Mouse (Mus musculus): Measurements from ENCODE around the gene Mdp1.

Mdp1 gene

GRCm38 (mm10) chr14:55628077-55628827 lies 32.1 kb downstream of the Mdp1 start:
- ChIA-PET POLR2A (interaction anchor here in 3 of 4 experiments (0.7 to 2.2 kb wide), 16 partner anchors 9 to 245 kb away, joined by 3 to 7 read pairs (median 4); partner anchors contain the start of genes Gmpr2 (in 2 of the 3), Nedd8 (in 2 of the 3), Rnf31 (in 2 of the 3) and A730061H03Rik (in 1 of the 3)), CTCF (interaction anchor here (0.6 to 2.0 kb wide), 16 partner anchors 11 to 507 kb away, joined by 3 to 9 read pairs (median 4); partner anchors contain the start of genes Mdp1 (in 2 of the 4) and Rec8 (in 2 of the 4))

GRCm38 (mm10) chr14:55618486-55619195 lies 41.7 kb downstream of the Mdp1 start:
- ChIA-PET CTCF (interaction anchor here in 3 of 4 experiments (0.5 to 2.5 kb wide), 10 partner anchors 8 to 141 kb away, joined by 3 to 9 read pairs (median 4); partner anchors contain the start of genes Psme2 (in 2 of the 3), Rnf31 (in 2 of the 3) and A730061H03Rik (in 1 of the 3)), POLR2A (interaction anchor here (0.5 to 2.9 kb wide), 35 partner anchors 9 to 291 kb away, joined by 3 to 24 read pairs (median 5); partner anchors contain the start of genes A730061H03Rik (in 3 of the 4), Dcaf11 (in 2 of the 4), Mdp1 (in 2 of the 4) and Pck2 (in 2 of the 4))

- CTCF ChIA-PET, result interaction anchor here (0.5 to 2.5 kb wide), 20 partner anchors 9 to 248 kb away, joined by 3 to 9 read pairs (median 4); partner anchors contain the start of genes Psme2 (in 2 of the 4), Rnf31 (in 2 of the 4), A730061H03Rik (in 1 of the 4) and Mdp1 (in 1 of the 4)
- POLR2A ChIA-PET, result interaction anchor here (0.6 to 2.9 kb wide), 50 partner anchors 8 to 1923 kb away, joined by 3 to 24 read pairs (median 5); partner anchors contain the start of genes A730061H03Rik (in 3 of the 4), Mdp1 (in 3 of the 4), Psme2 (in 3 of the 4) and Dcaf11 (in 2 of the 4)
Measured at GRCm38 (mm10) chr14:55617822-55618221, 42.5 kb downstream of the Mdp1 start, which contains the start of gene Rec8. TSS of gene Rec8 (plus strand) at chr14:55618037.

GRCm38 (mm10) chr14:55616844-55617243 lies 43.5 kb downstream of the Mdp1 start:
- POLR2A ChIA-PET, result interaction anchor here in 3 of 4 experiments (0.6 to 2.9 kb wide), 38 partner anchors 9 to 1386 kb away, joined by 3 to 24 read pairs (median 5); partner anchors contain the start of genes Psme2 (in 3 of the 3), A730061H03Rik (in 2 of the 3), Rabggta (in 2 of the 3) and Rnf31 (in 2 of the 3)
- CTCF ChIA-PET, result interaction anchor here in 3 of 4 experiments (0.5 to 2.5 kb wide), 8 partner anchors 12 to 127 kb away, joined by 3 to 9 read pairs (median 4); partner anchors contain the start of gene Mdp1 (in 1 of the 3)

GRCm38 (mm10) chr14:55615876-55616275 lies 44.4 kb downstream of the Mdp1 start:
- CTCF ChIA-PET, result interaction anchor here in 2 of 4 experiments (0.6 to 0.7 kb wide), 4 partner anchors 15 to 587 kb away, joined by 3 read pairs; no protein-coding TSS in a partner anchor
- POLR2A ChIA-PET, result interaction anchor here in 1 of 4 experiments (1.1 to 1.4 kb wide), 2 partner anchors 25 to 106 kb away, joined by 3 to 4 read pairs; partner anchors contain the start of genes Psme2 and Rnf31

- CTCF ChIA-PET, result interaction anchor here in 1 of 4 experiments (1.2 kb wide), 1 partner anchor 23 kb away, joined by 3 read pairs; the partner anchor contains the start of genes Psme2 and Rnf31
- POLR2A ChIA-PET, result interaction anchor here in 2 of 4 experiments (0.8 to 1.5 kb wide), 2 partner anchors 29 to 60 kb away, joined by 3 read pairs; partner anchors contain the start of gene Tm9sf1 (in 1 of the 2)
Measured at GRCm38 (mm10) chr14:55614565-55615178, 45.6 kb downstream of the Mdp1 start.

GRCm38 (mm10) chr14:55613346-55613745 lies 47.0 kb downstream of the Mdp1 start:
- ChIA-PET POLR2A (interaction anchor here in 2 of 4 experiments (0.6 to 1.7 kb wide), 5 partner anchors 10 to 30 kb away, joined by 3 to 5 read pairs (median 3); partner anchors contain the start of gene Tm9sf1 (in 2 of the 2)), CTCF (no interaction called here)

- POLR2A ChIA-PET, result interaction anchor here in 2 of 4 experiments (0.8 to 3.5 kb wide), 6 partner anchors 10 to 53 kb away, joined by 3 to 24 read pairs (median 14); partner anchors contain the start of genes Psme2 (in 2 of the 2), Rec8 (in 2 of the 2) and Rnf31 (in 2 of the 2)
- CTCF ChIA-PET, result interaction anchor here in 2 of 4 experiments (0.6 to 0.8 kb wide), 2 partner anchors 9 to 106 kb away, joined by 3 to 4 read pairs; partner anchors contain the start of gene Rec8 (in 1 of the 2)
Measured at GRCm38 (mm10) chr14:55608339-55608738, 52.0 kb downstream of the Mdp1 start.
